Mouse (Mus musculus): ENCODE measurements around the gene Myo6.

The Myo6 gene

GRCm38 (mm10) chr9:80241719-80242118 is 76.9 kb downstream of the Myo6 start:
- no peak for DNase-seq

- no peak for DNase-seq
Observed at GRCm38 (mm10) chr9:80252146-80252545, 87.3 kb downstream of the Myo6 start.

GRCm38 (mm10) chr9:80253241-80253640 is 88.4 kb downstream of the Myo6 start:
- DNase-seq, result no peak

- DNase-seq, result no peak
Observed at GRCm38 (mm10) chr9:80256561-80256960, 91.7 kb downstream of the Myo6 start.

- peak in 1 of 2 experiments; percentile 25 for DNase-seq
Observed at GRCm38 (mm10) chr9:80258396-80258795, 93.6 kb downstream of the Myo6 start.

- no peak for DNase-seq
Observed at GRCm38 (mm10) chr9:80260905-80261304, 96.1 kb downstream of the Myo6 start.

- DNase-seq, result no peak
Observed at GRCm38 (mm10) chr9:80262367-80263026, 97.7 kb downstream of the Myo6 start.

- DNase-seq, result no peak
Observed at GRCm38 (mm10) chr9:80266086-80266485, 101.3 kb downstream of the Myo6 start.

GRCm38 (mm10) chr9:80266507-80266906 is 101.7 kb downstream of the Myo6 start:
- peak; percentile 53 to 70 for DNase-seq

- no peak for DNase-seq
Observed at GRCm38 (mm10) chr9:80269596-80269995, 104.8 kb downstream of the Myo6 start.

GRCm38 (mm10) chr9:80272951-80273350 is 108.1 kb downstream of the Myo6 start:
- DNase-seq, result no peak

- DNase-seq, result no peak
Observed at GRCm38 (mm10) chr9:80275053-80275771, 110.4 kb downstream of the Myo6 start.

GRCm38 (mm10) chr9:80275772-80276134 is 110.9 kb downstream of the Myo6 start:
- no peak for DNase-seq

GRCm38 (mm10) chr9:80277157-80277556 is 112.3 kb downstream of the Myo6 start:
- DNase-seq, result no peak

GRCm38 (mm10) chr9:80277770-80278169 is 112.9 kb downstream of the Myo6 start:
- no peak for DNase-seq

- no peak for DNase-seq
Observed at GRCm38 (mm10) chr9:80280724-80281123, 115.9 kb downstream of the Myo6 start.

- DNase-seq, result no peak
Observed at GRCm38 (mm10) chr9:80282426-80282825, 117.6 kb downstream of the Myo6 start.

GRCm38 (mm10) chr9:80284539-80285174 is 119.8 kb downstream of the Myo6 start:
- DNase-seq, result no peak

- no peak for DNase-seq
Observed at GRCm38 (mm10) chr9:80286845-80287244, 122.0 kb downstream of the Myo6 start.

GRCm38 (mm10) chr9:80293056-80293584 is 128.3 kb downstream of the Myo6 start:
- DNase-seq, result no peak

GRCm38 (mm10) chr9:80296086-80296485 is 131.3 kb downstream of the Myo6 start:
- no peak for DNase-seq

GRCm38 (mm10) chr9:80299031-80299430 is 134.2 kb downstream of the Myo6 start:
- no peak for DNase-seq

GRCm38 (mm10) chr9:80303518-80303917 is 138.7 kb downstream of the Myo6 start:
- DNase-seq, result no peak

GRCm38 (mm10) chr9:80306390-80306789 is 141.6 kb downstream of the Myo6 start:
- DNase-seq, result no peak
